Mouse (Mus musculus) right cerebral cortex, postnatal 4 days (tissue): Measurements from ENCODE around the gene BC067074.

Experiments used
- DNase-seq: peaks from one replicate; pipeline ENCODE4 v3.0.0-alpha.2; 2022

BC067074 gene

DNA sequence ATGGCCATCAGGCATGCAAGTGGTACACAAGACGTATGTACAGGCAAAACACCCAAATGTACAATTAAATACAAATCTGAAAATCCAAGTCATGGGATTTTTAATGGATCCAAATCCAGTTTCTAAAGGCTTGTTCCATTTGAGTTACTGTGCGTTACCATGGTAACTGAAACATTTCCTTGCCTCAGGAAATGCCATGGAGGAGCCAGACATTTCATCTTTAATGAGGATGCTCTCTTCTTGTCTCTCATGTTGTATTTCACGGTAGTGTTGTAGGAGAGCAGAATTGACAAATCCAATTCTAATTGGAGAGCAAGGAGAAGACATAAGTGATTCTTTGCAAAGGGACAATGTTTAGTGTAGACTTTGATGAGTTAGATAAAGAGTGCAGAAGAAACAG, 31.3 kb downstream of the BC067074 start:
- no peak for DNase-seq

DNA sequence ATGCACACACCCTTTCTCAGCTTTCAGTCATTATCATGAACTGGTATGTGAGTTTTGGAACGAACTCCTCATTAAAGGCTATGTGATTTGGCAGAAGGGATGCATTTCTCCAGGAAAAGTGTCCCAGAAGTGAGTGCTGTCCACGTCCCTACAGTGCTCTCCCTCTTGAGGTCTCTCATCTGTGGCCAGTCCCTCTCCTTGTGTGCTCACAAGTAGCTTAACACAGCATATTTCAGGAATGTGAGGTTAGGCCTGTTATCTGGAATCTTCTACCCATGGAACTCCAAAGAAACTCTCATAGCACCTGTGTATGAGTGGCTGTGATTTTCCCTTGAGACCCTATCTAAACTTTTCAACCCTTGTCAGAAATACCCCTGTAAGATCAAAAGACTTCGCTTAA, 32.7 kb downstream of the BC067074 start:
- DNase-seq, result no peak

DNA sequence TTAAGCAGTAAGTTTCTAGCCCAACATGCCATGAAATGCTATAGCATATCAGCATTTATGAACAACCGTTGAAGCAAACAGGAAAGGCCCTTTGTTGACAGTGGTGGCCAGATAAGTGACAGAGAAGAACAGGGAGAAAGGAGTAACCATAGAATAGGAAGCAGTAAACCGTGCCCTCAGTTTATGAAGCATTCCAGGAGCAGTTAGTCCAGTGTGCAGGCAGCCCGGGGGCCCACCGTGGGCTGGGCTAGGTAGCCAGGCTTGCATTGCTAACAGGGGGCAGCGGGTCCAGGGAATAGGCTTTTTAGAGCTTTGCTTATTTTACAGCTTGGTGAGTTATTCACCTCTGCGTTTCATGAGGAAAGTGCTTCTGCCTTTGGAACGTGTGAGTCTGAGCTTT, 39.3 kb downstream of the BC067074 start:
- no peak for DNase-seq

- no peak for DNase-seq
These were observed 40.4 kb downstream of the BC067074 start for GRCm38 (mm10) chr13:113333374-113333773.

GRCm38 (mm10) chr13:113333931-113334330, 41.0 kb downstream of the BC067074 start:
- no peak for DNase-seq

DNA sequence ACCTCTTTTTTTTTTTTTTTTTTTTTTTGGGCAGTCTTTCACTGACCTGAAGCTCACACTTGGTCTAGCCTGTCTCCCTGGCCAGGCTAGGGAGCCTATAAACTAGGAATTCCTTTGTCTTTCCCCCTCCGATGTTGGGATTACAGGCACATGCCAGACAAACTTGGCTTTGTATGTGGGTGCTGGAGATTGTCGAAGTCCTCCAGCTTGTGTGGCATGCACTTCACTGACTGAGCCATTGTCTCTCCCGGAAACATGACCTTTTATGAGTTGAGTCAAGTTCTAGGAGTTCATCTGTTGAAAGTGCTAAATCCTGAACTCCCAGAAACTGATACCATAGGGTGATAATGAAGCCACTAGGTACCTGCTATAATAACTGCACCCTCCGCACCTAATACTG, 41.8 kb downstream of the BC067074 start:
- DNase-seq, result no peak

DNA sequence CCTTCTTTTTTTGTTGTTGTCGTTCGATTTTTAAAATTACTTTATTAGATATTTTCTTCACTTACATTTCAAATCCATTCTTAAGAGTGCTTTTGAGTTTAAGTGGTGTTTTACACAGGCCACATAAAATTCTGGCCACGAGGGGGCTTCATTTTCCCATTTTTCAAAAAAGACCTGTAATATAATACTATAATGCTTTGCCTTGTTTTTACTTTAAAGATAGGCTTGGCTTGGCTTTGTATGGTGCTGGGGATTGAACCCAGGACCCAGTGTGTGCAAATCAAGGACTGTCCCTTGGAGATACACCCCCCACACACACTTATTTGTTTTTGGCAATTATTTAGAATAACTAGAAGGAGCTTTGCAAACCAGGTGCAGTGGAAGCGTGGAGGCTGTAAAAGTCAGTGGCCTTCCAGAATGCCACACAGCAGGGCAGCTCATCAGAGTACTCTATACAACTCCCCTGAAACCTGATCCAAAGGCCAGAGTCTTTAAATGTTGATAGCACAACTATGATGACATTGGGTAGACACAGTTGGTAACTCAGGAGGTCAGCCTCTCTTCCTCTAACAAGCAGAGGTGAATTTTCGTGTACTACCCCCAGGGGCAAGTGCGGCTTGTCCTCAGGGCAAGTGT, 44.4 kb downstream of the BC067074 start:
- peak; percentile 70 for DNase-seq

GRCm38 (mm10) chr13:113340644-113341043, 47.7 kb downstream of the BC067074 start:
- DNase-seq, result no peak

- DNase-seq, result no peak
These were observed 48.2 kb downstream of the BC067074 start for GRCm38 (mm10) chr13:113341161-113341560.

GRCm38 (mm10) chr13:113342355-113342919, 49.5 kb downstream of the BC067074 start:
- DNase-seq, result no peak

DNA sequence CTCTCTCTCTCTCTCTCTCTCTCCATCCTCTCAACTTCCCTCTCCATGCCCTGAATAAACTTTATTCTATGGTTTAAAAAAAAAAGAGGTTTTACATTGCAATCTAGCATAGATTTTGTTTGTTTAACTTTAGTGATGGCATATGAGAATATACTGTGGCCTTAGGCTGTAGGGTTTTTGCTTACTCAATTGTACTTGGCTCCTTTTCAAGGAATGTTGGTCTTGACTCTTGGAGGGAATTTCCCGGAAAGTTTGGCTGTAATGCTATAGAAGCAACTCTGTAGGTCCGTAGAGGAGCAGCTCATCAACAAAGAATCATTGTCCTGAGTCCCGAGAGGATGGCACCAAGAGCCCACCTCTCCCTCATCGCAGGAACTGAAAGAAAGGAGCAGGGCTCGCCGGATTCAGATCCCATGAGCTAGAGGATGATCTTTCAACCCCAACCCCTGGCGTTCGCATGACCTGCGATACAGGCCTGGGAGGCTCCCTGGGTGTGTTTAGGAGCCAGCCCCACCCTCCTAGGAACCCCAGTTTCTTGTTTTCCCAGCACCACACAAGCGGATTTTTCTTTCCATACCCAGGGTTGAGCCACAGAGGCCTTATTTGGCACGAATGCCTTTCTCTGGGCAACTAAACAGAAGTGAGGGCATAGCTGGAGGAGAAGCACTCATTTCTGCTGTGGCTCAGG, 57.9 kb downstream of the BC067074 start:
- DNase-seq, result no peak

DNA sequence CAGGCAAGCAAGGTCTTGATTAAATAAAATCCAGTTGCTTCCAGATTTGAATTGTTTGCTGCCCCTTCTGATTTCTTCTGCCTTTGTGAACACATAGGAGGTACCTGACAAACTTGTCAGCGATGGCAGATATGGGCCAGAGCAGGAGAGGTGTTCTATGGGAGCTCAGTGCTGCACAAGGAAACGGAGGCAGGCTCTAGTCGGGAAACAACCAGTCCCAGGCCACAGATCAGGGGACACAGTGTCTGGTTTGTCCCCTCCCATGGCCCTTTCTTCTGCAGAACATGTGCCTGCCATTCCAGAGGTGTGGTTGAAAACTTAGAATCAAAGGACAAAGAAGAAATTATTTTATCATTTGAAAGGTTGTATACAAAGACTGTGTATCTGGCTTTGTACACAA, 60.6 kb downstream of the BC067074 start:
- no peak for DNase-seq

DNA sequence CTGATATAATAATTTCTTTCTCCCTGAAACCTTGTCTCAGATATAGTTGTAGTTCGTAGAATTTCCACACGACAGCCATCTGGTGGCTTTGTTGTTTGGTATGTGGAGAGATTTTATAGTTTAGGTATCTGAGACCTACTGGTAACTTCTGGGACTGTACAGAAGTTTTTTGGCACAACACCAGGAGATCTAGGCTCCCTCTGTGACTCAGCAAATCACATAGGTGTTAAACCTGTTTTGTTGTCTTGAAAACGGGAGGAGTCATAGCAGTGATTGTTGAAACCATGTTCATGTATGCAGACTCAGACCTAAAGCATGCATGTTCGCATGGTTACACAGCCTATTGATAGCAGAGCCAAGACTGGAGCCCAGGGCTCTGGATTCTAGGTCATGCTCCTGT, 61.0 kb downstream of the BC067074 start:
- DNase-seq, result no peak

DNA sequence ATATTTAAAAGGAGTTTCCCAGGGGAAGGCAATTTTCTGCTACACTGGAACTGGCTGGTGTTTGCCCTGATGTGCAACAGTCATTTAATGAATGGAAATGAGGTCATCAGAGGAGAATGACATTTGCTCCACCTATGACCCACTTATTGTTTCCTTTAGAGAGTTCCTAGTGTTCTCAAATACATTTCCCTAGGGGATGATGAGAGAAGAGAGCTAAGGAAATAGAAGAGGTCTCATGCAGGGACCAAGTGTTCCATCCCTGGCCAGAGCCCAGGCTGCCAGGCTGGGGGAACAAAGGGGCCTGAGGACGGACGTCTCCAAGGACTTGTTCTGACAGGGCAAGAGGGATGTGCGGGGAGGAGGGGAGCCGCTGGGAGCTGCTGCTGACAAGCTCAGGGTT, 62.1 kb downstream of the BC067074 start:
- no peak for DNase-seq

GRCm38 (mm10) chr13:113357438-113358144, 64.6 kb downstream of the BC067074 start:
- no peak for DNase-seq

DNA sequence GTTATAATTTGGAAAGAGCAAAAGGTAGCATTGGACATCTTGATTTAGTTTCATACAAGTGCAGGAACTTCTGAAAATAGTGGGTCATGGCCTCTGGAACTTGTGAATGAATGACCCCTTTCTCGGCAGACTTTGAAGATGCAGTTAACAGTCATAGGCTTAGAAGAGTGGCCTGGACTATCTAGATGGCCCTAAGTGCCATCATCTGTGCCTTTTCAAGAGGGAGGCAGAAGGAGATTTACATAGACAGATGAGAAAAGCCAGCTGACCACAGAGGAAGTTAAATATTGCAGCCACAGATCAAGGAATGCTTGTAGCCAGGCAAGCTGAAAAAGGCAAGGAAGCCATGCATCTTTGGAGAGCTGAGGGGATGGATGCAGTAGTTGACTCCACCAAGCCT, 66.7 kb downstream of the BC067074 start:
- no peak for DNase-seq

GRCm38 (mm10) chr13:113365976-113366375, 73.0 kb downstream of the BC067074 start:
- DNase-seq, result no peak

DNA sequence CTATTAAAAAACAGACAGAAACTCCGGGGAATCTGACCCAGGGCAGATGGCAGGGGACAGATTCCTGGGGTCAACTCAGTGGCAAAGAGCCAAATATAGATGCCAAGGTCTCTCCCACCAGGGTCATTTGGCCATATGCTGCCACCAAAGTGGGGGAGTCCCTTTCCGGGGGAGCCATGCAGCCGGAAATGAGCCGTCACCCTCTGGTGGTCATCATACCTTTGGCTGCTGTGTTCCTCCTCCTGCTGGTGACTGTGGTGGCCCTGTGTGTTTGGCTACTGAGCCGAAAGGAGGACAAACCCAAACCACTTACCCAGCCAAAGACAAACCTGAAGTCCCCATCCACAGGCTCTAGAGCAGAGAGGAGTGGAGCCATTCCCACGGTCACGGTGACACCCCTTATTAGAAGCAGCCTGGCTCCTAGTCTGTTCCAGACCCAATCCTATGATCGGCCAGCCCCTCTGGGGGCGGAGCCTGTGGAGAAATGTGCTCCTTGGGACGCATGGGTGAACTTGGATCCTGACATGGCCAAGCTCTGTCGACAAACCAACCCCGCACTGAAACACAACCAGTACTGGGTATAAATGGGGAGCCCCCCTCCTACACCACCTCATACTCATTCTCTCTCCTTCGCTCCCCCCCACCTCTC, 76.1 kb downstream of the BC067074 start:
- DNase-seq, result no peak

- DNase-seq, result no peak
These were observed 76.7 kb downstream of the BC067074 start for GRCm38 (mm10) chr13:113369622-113370021.

GRCm38 (mm10) chr13:113373291-113374083, 80.5 kb downstream of the BC067074 start:
- DNase-seq, result no peak

GRCm38 (mm10) chr13:113374084-113374405, 81.1 kb downstream of the BC067074 start:
- DNase-seq, result no peak

- DNase-seq, result no peak
These were observed 84.7 kb downstream of the BC067074 start for GRCm38 (mm10) chr13:113377631-113378030.

DNA sequence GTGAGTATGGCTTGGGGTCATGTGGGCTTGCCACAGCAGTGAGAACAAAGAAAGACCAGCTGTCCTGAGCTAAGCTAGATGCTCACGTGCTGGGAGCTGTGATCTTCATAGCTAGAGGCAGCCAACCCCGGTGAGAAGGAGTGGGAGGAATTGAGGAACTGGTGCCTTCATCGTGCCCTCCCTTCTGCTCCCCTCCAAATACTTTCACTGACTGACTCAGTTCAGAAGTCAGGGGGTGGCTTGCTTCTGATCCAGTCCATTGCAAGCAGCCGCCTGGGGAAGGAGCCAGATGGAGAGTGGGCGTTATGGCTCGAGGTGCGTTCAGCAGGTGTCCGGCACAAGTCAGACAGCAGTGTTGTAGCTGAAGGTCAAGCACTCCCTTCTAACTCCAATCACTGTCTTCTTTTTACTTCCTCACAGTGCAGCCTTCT, 86.0 kb downstream of the BC067074 start:
- no peak for DNase-seq
